Mouse (Mus musculus): ENCODE measurements around the gene Thumpd3.

Thumpd3 gene

GRCm38 (mm10) chr6:113079492-113079891, 33.5 kb downstream of the Thumpd3 start:
- DNase-seq (ENCODE audit: low spot score): peak; percentile 44

- DNase-seq (ENCODE audit: low spot score): peak; percentile 74
Measured at GRCm38 (mm10) chr6:113082229-113082628, 36.2 kb downstream of the Thumpd3 start.

GRCm38 (mm10) chr6:113084590-113084989, 38.6 kb downstream of the Thumpd3 start:
- DNase-seq (ENCODE audit: low spot score): no peak

- DNase-seq (ENCODE audit: low spot score): no peak
Measured at GRCm38 (mm10) chr6:113093206-113093605, 47.2 kb downstream of the Thumpd3 start.

GRCm38 (mm10) chr6:113095547-113095946, 49.5 kb downstream of the Thumpd3 start:
- no peak for DNase-seq (ENCODE audit: low spot score)

- DNase-seq (ENCODE audit: low spot score): no peak
Measured at GRCm38 (mm10) chr6:113097662-113098061, 51.6 kb downstream of the Thumpd3 start.

GRCm38 (mm10) chr6:113099640-113100289, 53.7 kb downstream of the Thumpd3 start:
- peak; percentile 79 for DNase-seq (ENCODE audit: low spot score)

- no peak for DNase-seq (ENCODE audit: low spot score)
Measured at GRCm38 (mm10) chr6:113102541-113102940, 56.5 kb downstream of the Thumpd3 start.

GRCm38 (mm10) chr6:113103765-113104164, 57.7 kb downstream of the Thumpd3 start:
- peak; percentile 64 for DNase-seq (ENCODE audit: low spot score)

GRCm38 (mm10) chr6:113109378-113109777, 63.4 kb downstream of the Thumpd3 start:
- DNase-seq (ENCODE audit: low spot score): no peak

GRCm38 (mm10) chr6:113109956-113110355, 63.9 kb downstream of the Thumpd3 start:
- DNase-seq (ENCODE audit: low spot score): no peak
